Mouse (Mus musculus) forebrain, embryonic 12.5 days (tissue): ENCODE results near the gene Gpr132. TPM values are rescaled to one million over a fixed set of nuclear protein-coding genes. Genes with fewer than 3 reads are reported as not detected.

Source experiments
- ATAC-seq: fragments of 200-750 bp; cut with Nextera tagmentation; 2 replicates; pipeline ENCODE4 v1.8.0; 2017; ENCODE audit warnings: moderate TSS enrichment; ENCODE audit not compliant: low FRiP score
- H3K27ac ChIP-seq: fragments of 300-500 bp; sonication (generic); 2 replicates; pipeline ENCODE4 v1.5.1; 2016; ENCODE audit warnings: mild to moderate bottlenecking
- H3K27me3 ChIP-seq: fragments of 300-500 bp; sonication (generic); 2 replicates; pipeline ENCODE4 v1.6.1; 2016; ENCODE audit warnings: mild to moderate bottlenecking
- H3K36me3 ChIP-seq: fragments of 300-500 bp; sonication (generic); replicated peaks from 2 replicates; pipeline ENCODE4 v1.6.1; 2016; ENCODE audit warnings: mild to moderate bottlenecking
- H3K4me1 ChIP-seq: fragments of 300-500 bp; sonication (generic); 2 replicates; pipeline ENCODE4 v1.6.1; 2016
- H3K4me2 ChIP-seq: fragments of 300-500 bp; sonication (generic); 2 replicates; pipeline ENCODE4 v1.6.1; 2016; ENCODE audit warnings: mild to moderate bottlenecking, moderate library complexity
- H3K4me3 ChIP-seq: fragments of 300-500 bp; sonication (generic); replicated peaks from 2 replicates; pipeline ENCODE4 v1.5.1; 2016; ENCODE audit warnings: mild to moderate bottlenecking
- H3K9ac ChIP-seq: fragments of 300-500 bp; sonication (generic); 2 replicates; pipeline ENCODE4 v1.6.1; 2016; ENCODE audit warnings: mild to moderate bottlenecking
- H3K9me3 ChIP-seq: fragments of 300-500 bp; sonication (generic); 2 replicates; pipeline ENCODE4 v1.6.1; 2016
- WGBS: fragments of 180-500 bp; shearing (Covaris S2); methylation state at CpG from one replicate; pipeline ENCODE4 v1.1.7; 2016; 5-methylcytosine and 5-hydroxymethylcytosine counted together
- polyA plus RNA-seq: library from polyadenylated mRNA; unstranded; fragments of >200 nt; fragmentation: Nextera tagmentation; extraction: Ambion mirVana; gene quantifications from 2 replicates; pipeline ENCODE4 v1.2.1, GENCODE M21; 2016

Gpr132 gene
- polyA plus RNA-seq, 1 experiment from 2014 or later, result not detected

GRCm38 (mm10) chr12:112875225-112876013 lies 7.4 kb upstream of the Gpr132 start:
- Histone ChIP-seq H3K27me3 (peaks cover 94% of the 10 kb centered on the region), H3K9ac (no peak overlapping the region), H3K4me2 (no peak overlapping the region), H3K9me3 (no peaks in the 10 kb centered on the region), H3K27ac (no peak overlapping the region), H3K4me1 (peaks cover 22% of the 10 kb centered on the region), H3K4me3 (no peak overlapping the region), H3K36me3 (no peaks in the 10 kb centered on the region)
- WGBS, result 23% methylated on average over 16 of the region's 16 CpGs
- peak; percentile 60 for ATAC-seq

GRCm38 (mm10) chr12:112874199-112874598 lies 6.2 kb upstream of the Gpr132 start:
- H3K9me3 ChIP-seq, result no peaks in the 10 kb centered on the region
- 0 out of 2 replicates have a peak overlapping the region, but pooled peaks have one; percentile 2 for H3K4me3 ChIP-seq
- H3K9ac ChIP-seq, result no peak overlapping the region
- ATAC-seq, result no peak
- peaks cover 86% of the 10 kb centered on the region for H3K27me3 ChIP-seq
- H3K4me1 ChIP-seq, result peaks cover 24% of the 10 kb centered on the region
- H3K27ac ChIP-seq, result no peak overlapping the region
- H3K4me2 ChIP-seq, result peak overlapping the region; percentile 29
- WGBS, result 15% methylated on average over 22 of the region's 22 CpGs
- no peaks in the 10 kb centered on the region for H3K36me3 ChIP-seq

DNA sequence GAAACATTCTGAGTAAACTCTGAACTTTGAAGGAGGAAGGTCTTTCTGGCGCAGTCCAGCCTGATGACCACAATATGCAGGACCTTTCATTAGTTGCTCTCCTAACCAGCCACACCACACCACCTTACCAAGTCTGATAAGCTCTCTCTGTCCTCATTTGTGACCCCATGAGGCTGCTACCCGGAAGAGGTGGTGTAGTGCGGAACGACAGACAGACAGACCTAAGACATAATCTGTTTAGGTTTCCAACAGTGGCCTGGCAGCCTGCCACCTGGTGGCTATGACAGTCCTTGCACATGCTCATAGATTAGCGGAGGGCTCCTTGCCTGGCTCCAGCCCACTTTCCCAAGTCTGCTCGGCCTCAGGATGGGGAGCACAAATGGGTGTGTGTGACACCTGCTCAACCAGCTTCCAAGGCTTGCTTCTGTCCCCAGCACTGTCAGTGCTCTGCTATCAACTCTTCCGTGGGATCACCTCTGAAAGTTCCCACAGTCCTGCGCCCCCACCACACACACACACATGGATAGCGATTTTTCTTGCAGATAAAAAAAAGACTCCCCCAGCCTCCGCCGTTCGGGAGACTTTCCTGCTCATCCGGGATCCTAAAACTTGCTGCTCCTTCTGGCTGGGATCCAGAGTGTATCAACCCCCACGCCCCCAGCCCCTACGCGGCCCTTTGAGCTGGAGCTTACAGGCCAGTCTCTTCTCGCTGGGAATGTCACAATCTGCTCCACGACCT lies 5.6 kb upstream of the Gpr132 start:
- Histone ChIP-seq H3K9ac (no peak overlapping the region), H3K27ac (no peak overlapping the region), H3K4me1 (peaks cover 24% of the 10 kb centered on the region), H3K4me2 (peak overlapping the region; percentile 29), H3K4me3 (0 out of 2 replicates have a peak overlapping the region, but pooled peaks have one; percentile 2), H3K9me3 (no peaks in the 10 kb centered on the region), H3K36me3 (no peaks in the 10 kb centered on the region), H3K27me3 (peaks cover 86% of the 10 kb centered on the region)
- peak; percentile 36 for ATAC-seq
- 24% methylated on average over 18 of the region's 18 CpGs for WGBS

- no peak overlapping the region for H3K4me2 ChIP-seq
- peaks cover 83% of the 10 kb centered on the region for H3K27me3 ChIP-seq
- WGBS, result 90% methylated on average over 10 of the region's 10 CpGs
- no peaks in the 10 kb centered on the region for H3K36me3 ChIP-seq
- H3K4me3 ChIP-seq, result no peak overlapping the region
- H3K27ac ChIP-seq, result no peak overlapping the region
- no peaks in the 10 kb centered on the region for H3K9me3 ChIP-seq
- H3K4me1 ChIP-seq, result peaks cover 23% of the 10 kb centered on the region
- no peak for ATAC-seq
- H3K9ac ChIP-seq, result no peak overlapping the region
Observed at GRCm38 (mm10) chr12:112872991-112873390, 5.0 kb upstream of the Gpr132 start.

- H3K27ac ChIP-seq, result no peak overlapping the region
- no peaks in the 10 kb centered on the region for H3K36me3 ChIP-seq
- 79% methylated on average over 2 of the region's 2 CpGs for WGBS
- no peak overlapping the region for H3K4me2 ChIP-seq
- ATAC-seq, result no peak
- H3K4me1 ChIP-seq, result peaks cover 10% of the 10 kb centered on the region; the same call in 1 of the 2 replicates
- no peaks in the 10 kb centered on the region for H3K9me3 ChIP-seq
- H3K4me3 ChIP-seq, result no peak overlapping the region
- H3K9ac ChIP-seq, result no peak overlapping the region
- H3K27me3 ChIP-seq, result peaks cover 66% of the 10 kb centered on the region
Observed at GRCm38 (mm10) chr12:112871272-112871671, 3.2 kb upstream of the Gpr132 start.

DNA sequence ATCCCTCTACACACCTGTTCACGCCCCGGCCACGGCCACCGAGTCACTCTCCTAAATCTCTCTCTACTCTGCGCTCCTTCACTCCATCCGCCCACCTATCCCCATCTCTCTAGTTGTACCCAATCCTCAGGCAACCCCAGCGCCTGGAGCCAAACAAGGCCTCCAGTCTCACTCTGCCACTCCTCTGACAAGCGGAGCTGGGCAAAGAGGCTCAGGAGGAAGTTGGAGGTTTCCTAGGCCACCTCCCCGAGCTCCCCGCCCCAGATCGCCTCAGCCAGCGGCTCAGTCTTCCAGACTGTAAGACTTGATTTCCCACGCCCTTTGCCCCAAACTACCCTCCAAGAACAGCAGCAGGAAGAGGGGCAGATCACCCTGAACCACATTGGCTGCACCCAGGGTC lies 2.7 kb upstream of the Gpr132 start:
- H3K36me3 ChIP-seq, result no peaks in the 10 kb centered on the region
- peaks cover 61% of the 10 kb centered on the region for H3K27me3 ChIP-seq
- H3K27ac ChIP-seq, result no peak overlapping the region
- 54% methylated on average over 13 of the region's 13 CpGs for WGBS
- no peak overlapping the region for H3K4me2 ChIP-seq
- peaks cover 8% of the 10 kb centered on the region; the same call in 1 of the 2 replicates for H3K4me1 ChIP-seq
- ATAC-seq, result no peak
- no peak overlapping the region for H3K9ac ChIP-seq
- no peak overlapping the region for H3K4me3 ChIP-seq
- H3K9me3 ChIP-seq, result no peaks in the 10 kb centered on the region

DNA sequence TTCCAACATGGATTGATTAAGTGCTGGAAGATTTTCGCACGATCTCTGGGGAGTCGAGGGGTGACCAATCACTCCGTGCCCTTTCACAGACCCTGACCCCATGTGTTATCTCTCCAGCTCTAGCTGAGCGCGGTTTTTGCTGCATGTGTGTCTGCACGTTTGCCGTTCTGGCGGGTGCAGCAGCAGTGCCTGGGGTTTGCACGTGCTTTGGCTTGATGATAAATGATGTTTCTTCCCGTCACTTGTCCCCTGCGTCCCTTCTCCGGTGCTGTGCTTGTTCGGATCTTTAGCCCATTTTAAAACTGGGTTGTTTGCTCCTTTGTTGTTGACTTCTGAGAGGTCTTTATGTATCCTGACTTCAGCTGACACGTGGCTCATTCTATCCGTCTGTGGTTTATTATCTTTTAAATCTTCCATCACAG lies 1.8 kb upstream of the Gpr132 start:
- Histone ChIP-seq H3K27me3 (peaks cover 51% of the 10 kb centered on the region), H3K4me1 (peaks cover 8% of the 10 kb centered on the region; the same call in 1 of the 2 replicates), H3K4me2 (no peak overlapping the region), H3K9ac (no peak overlapping the region), H3K4me3 (no peak overlapping the region), H3K27ac (no peak overlapping the region), H3K36me3 (no peaks in the 10 kb centered on the region), H3K9me3 (no peaks in the 10 kb centered on the region)
- no peak for ATAC-seq
- WGBS, result 46% methylated on average over 16 of the region's 16 CpGs

DNA sequence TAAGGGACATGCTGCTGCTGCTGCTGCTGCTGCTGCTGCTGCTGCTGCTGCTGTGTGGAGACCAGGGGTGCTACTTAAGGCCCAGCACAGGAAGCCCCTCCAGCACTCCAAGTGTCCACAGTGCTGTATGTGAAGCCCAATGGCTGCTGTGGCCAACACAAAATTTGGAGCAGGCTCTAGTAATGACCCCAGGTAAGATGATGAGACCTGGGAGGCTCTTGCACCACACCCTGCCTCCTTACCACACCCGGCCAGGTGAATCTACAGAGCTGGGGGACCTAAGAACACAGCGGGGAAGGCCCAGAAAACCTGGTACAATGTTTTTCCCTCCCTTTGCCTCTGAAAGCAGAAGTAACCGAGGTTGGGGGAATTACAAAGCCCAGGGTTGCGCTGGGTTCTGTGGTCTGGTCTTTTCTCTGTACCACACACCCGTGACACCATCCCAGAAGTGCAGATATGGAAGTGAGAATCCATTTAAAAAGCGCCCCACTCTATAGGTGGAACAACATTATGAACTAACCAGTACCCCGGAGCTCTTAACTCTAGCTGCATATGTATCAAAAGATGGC lies 838 bp downstream of the Gpr132 start:
- WGBS, result 85% methylated on average over 7 of the region's 7 CpGs

DNA sequence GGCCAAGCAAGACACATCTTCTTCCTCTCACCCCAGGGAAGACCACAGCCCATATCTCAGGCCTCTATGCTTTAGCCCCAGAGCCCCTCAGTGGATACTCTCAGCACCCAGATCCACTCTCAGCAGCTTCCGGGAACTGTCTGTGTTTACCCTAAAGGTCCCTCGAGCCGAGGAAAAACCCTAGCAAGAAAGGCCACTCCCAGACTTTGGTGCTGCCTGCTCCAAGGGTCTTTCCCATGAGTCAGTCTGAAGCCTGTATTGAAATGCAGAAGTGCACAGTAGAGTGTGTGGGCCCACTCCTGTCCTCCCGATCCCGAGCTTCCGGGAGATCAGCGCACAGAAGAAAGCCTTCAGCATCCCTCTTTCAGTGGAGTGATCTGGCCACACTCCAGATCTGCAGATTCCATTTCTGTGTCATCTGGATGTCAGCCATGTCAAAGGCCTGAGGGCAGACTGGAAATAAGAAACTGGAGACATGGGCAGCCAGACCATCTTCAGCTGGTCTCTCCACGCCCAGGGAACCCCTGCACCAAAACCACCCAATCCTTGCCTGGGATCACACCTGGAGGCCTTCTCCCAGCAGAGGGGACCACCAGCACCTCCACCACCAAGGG lies 1.5 kb downstream of the Gpr132 start:
- Histone ChIP-seq H3K9me3 (no peaks in the 10 kb centered on the region), H3K27me3 (peaks cover 23% of the 10 kb centered on the region), H3K27ac (no peak overlapping the region), H3K9ac (no peak overlapping the region), H3K36me3 (no peaks in the 10 kb centered on the region), H3K4me1 (0 out of 2 replicates have a peak, but pooled peaks cover 2% of the 10 kb centered on the region), H3K4me3 (no peak overlapping the region), H3K4me2 (no peak overlapping the region)
- no peak for ATAC-seq
- WGBS, result 79% methylated on average over 8 of the region's 8 CpGs

More for the DNA sequence above, 838 bp downstream of the Gpr132 start:
- Histone ChIP-seq H3K4me2 (no peak overlapping the region), H3K9ac (no peak overlapping the region), H3K4me3 (no peak overlapping the region), H3K27ac (no peak overlapping the region), H3K4me1 (0 out of 2 replicates have a peak, but pooled peaks cover 2% of the 10 kb centered on the region), H3K36me3 (no peaks in the 10 kb centered on the region), H3K9me3 (no peaks in the 10 kb centered on the region), H3K27me3 (peaks cover 28% of the 10 kb centered on the region)
- ATAC-seq, result no peak

DNA sequence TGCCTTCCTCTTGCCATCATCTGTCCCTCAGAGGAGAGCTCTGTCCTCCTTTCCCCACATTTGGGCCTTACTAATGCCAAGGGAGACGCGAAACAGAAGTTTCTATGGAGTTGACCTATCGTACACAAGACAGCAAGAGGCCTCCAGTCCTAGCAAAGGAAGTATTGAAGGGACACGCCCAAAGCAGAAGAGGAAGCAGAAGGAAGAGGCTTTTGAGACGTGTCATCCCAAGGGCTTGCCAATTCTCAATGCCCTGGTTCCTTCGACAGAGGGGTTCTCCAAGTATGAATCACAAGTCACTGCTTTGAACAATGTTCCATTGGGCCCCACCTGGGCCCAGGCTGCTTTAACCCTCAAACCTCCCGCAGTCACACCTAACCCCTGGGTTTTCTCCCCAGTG lies 3.2 kb downstream of the Gpr132 start:
- H3K9me3 ChIP-seq, result no peaks in the 10 kb centered on the region
- H3K4me1 ChIP-seq, result 0 out of 2 replicates have a peak, but pooled peaks cover 2% of the 10 kb centered on the region
- H3K9ac ChIP-seq, result no peak overlapping the region
- 0 out of 2 replicates have a peak, but pooled peaks cover 12% of the 10 kb centered on the region for H3K27me3 ChIP-seq
- ATAC-seq, result no peak
- H3K4me3 ChIP-seq, result no peak overlapping the region
- no peak overlapping the region for H3K27ac ChIP-seq
- H3K36me3 ChIP-seq, result no peaks in the 10 kb centered on the region
- WGBS, result 88% methylated on average over 7 of the region's 7 CpGs
- H3K4me2 ChIP-seq, result no peak overlapping the region

GRCm38 (mm10) chr12:112861911-112862321 lies 6.1 kb downstream of the Gpr132 start:
- WGBS, result 72% methylated on average over 9 of the region's 9 CpGs

DNA sequence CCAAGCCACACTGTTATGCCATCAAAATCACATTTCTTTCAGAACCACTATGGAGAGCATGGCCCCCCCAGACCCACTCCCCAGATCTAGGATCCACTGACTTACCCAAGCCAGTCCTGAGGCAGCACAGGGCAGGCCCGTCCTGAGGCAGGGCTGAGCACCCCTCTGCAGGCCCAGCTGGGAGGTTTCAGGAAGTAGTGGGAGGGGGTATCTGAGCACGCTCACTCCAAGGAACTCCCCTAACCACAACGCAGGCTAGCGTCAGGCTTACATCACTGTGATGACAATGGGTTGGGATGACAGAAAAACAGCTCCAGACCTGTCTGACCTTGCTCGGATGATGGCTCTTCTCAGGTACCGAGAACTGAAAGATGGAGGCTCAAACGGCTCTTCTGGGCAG lies 7.3 kb downstream of the Gpr132 start:
- Histone ChIP-seq H3K27me3 (0 out of 2 replicates have a peak, but pooled peaks cover 3% of the 10 kb centered on the region), H3K9me3 (no peaks in the 10 kb centered on the region), H3K27ac (no peak overlapping the region), H3K4me2 (no peak overlapping the region), H3K9ac (no peak overlapping the region), H3K4me3 (no peak overlapping the region), H3K36me3 (no peaks in the 10 kb centered on the region), H3K4me1 (no peaks in the 10 kb centered on the region)
- WGBS, result 81% methylated on average over 7 of the region's 7 CpGs
- ATAC-seq, result no peak

More at GRCm38 (mm10) chr12:112861911-112862321, 6.1 kb downstream of the Gpr132 start:
- no peak for ATAC-seq
- Histone ChIP-seq H3K9me3 (no peaks in the 10 kb centered on the region), H3K9ac (no peak overlapping the region), H3K4me3 (no peak overlapping the region), H3K4me1 (no peaks in the 10 kb centered on the region), H3K27ac (no peak overlapping the region), H3K27me3 (0 out of 2 replicates have a peak, but pooled peaks cover 3% of the 10 kb centered on the region), H3K4me2 (no peak overlapping the region), H3K36me3 (no peaks in the 10 kb centered on the region)
